Mouse (Mus musculus) gastrocnemius, adult 18-20 months (tissue): ENCODE data around the gene Btbd35f19. TPM values are rescaled to one million over a fixed set of nuclear protein-coding genes. Genes with fewer than 3 reads are reported as not detected.
"Not testable (repeated sequence)": the region's sequence is repeated elsewhere in the genome, so short reads cannot be mapped to it uniquely, and the experiment has no call there.

Source experiments
- DNase-seq: peaks from one replicate; pipeline ENCODE4 v3.0.0; 2021; ENCODE audit warnings: low spot score
- long read RNA-seq, 2 experiments: library from polyadenylated mRNA; stranded (forward); transcript quantifications; one replicate each; pipeline ENCODE4 v2.0.0; 2021
- total RNA-seq, 2 experiments: library from RNA; stranded (reverse); gene quantifications; 2 replicates each; pipeline ENCODE4 v1.2.3; 2021

Gene Btbd35f19
- total RNA-seq = not detected
- long read RNA-seq, experiment 1 = 0 reads
- long read RNA-seq, experiment 2 = 0 reads

DNA sequence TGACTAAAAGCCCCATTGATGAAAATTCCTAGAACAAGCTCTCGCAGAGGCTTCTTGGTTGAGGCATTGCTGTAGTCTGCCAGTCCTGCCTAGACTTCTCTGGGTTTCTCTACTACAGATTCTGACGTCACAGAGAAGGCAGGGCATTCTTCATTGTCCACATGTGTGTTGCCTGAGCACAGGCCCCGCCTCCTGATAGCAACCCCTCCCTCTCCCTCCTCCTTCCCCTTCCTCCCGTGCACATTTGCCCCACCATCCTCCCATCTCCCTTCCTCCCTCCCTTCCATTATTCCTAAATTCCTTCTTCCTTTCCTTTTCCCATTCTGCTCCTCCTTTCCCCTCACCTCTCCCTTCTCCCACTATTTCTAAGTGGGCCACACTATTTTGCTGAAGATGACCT is at the start of gene Btbd35f19:
Gene Btbd35f19, minus strand, starts transcription at position 101 of the 400 bp plus-strand sequence.
- DNase-seq = not testable (repeated sequence)

DNA sequence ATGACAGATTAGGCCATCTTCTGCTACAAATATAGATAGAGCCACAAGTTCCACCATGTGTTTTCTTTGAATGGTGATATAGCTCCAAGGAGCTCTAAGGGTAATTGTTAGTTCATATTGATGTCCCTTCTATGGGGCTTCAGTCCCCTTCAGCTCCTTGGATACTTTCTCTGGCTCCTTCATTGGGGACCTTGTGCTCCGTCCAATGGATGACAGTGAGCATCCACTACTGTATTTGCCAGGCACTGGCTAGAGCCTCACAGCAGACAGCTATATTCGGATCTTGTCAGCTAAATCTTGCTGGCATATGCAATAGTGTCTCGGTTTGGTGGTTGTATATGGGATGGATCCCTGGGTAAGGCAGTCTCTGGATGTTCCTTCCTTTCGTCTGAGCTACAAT is 41.8 kb downstream of the Btbd35f19 start:
- not testable (repeated sequence) for DNase-seq

DNA sequence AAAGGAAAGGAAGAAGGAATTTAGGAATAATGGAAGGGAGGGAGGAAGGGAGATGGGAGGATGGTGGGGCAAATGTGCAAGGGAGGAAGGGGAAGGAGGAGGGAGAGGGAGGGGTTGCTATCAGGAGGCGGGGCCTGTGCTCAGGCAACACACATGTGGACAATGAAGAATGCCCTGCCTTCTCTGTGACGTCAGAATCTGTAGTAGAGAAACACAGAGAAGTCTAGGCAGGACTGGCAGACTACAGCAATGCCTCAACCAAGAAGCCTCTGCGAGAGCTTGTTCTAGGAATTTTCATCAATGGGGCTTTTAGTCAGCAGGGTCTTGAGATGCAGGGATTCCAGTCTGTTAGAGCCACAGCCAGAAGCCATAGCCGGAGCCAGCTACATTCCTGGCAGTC is 47.6 kb downstream of the Btbd35f19 start, which contains the start of gene Btbd35f26:
Gene Btbd35f26, plus strand, starts transcription at position 301 of the 400 bp plus-strand sequence.
- not testable (repeated sequence) for DNase-seq

Other genes starting within 250 kb of the Btbd35f19 start
- not detected for gene Spin2f, start 130.0 kb downstream of the Btbd35f19 start, total RNA-seq
- gene Btbd35f26, start 47.5 kb downstream of the Btbd35f19 start, total RNA-seq = not detected
- not detected for gene Gm21883, start 190.4 kb upstream of the Btbd35f19 start, total RNA-seq
- not detected for gene Spin2e, start 235.0 kb upstream of the Btbd35f19 start, total RNA-seq